ENCODE assay signal across 8 mouse cellular contexts in genomic region chr19:6389803-6390202, GRCm38 (mm10). TPM values are rescaled to one million over a fixed set of nuclear protein-coding genes. Genes with fewer than 3 reads are reported as not detected.
DNase-seq lines count a peak whose midpoint lies in the region; ATAC-seq lines count a peak whose summit lies in the region.

No protein-coding gene starts in this region.

- H3K36me3 ChIP-seq in heart, embryonic 15.5 days = peaks cover 54% of the 10 kb centered on the region
- H3K36me3 ChIP-seq in embryonic facial prominence, embryonic 11.5 days (replicated peaks; ENCODE audit: control insufficient read depth, insufficient read depth, low read depth, low read length) = no peaks in the 10 kb centered on the region
- H3K36me3 ChIP-seq in limb, embryonic 10.5 days = no peaks in the 10 kb centered on the region
- no peaks in the 10 kb centered on the region for H3K36me3 ChIP-seq in midbrain, embryonic 13.5 days

- H3K4me1 ChIP-seq in heart, embryonic 15.5 days (replicated peaks) = peaks cover 29% of the 10 kb centered on the region
- H3K4me1 ChIP-seq in embryonic facial prominence, embryonic 11.5 days (ENCODE audit: control insufficient read depth, insufficient read depth, low read length) = peaks cover 7% of the 10 kb centered on the region
- peaks cover 31% of the 10 kb centered on the region for H3K4me1 ChIP-seq in limb, embryonic 10.5 days
- peaks cover 9% of the 10 kb centered on the region for H3K4me1 ChIP-seq in midbrain, embryonic 13.5 days (replicated peaks)

- H3K27ac ChIP-seq in heart, embryonic 15.5 days = no peak overlapping the region
- H3K27ac ChIP-seq in embryonic facial prominence, embryonic 11.5 days (replicated peaks; ENCODE audit: low read depth, low read length) = no peak overlapping the region
- H3K27ac ChIP-seq in limb, embryonic 10.5 days = peak overlapping the region; percentile 66
- H3K27ac ChIP-seq in midbrain, embryonic 13.5 days = no peak overlapping the region

- WGBS in heart, embryonic 15.5 days = 31% methylated on average over 16 of the region's 16 CpGs
- WGBS in embryonic facial prominence, embryonic 11.5 days = 5% methylated on average over 16 of the region's 16 CpGs
- WGBS in limb, embryonic 10.5 days = 6% methylated on average over 16 of the region's 16 CpGs
- 5% methylated on average over 16 of the region's 16 CpGs for WGBS in midbrain, embryonic 13.5 days

- H3K9me3 ChIP-seq in heart, embryonic 15.5 days (replicated peaks) = no peaks in the 10 kb centered on the region
- H3K9me3 ChIP-seq in embryonic facial prominence, embryonic 11.5 days (replicated peaks; ENCODE audit: control insufficient read depth, low read length) = no peaks in the 10 kb centered on the region
- H3K9me3 ChIP-seq in limb, embryonic 10.5 days (replicated peaks) = no peaks in the 10 kb centered on the region
- H3K9me3 ChIP-seq in midbrain, embryonic 13.5 days = no peaks in the 10 kb centered on the region

- no peak for DNase-seq in heart, postnatal 36 days
- peak; percentile 48 for DNase-seq in embryonic facial prominence, embryonic 11.5 days (ENCODE audit: low spot score)
- no peak for DNase-seq in limb, embryonic 10.5 days (ENCODE audit: low spot score)
- no peak for DNase-seq in frontal cortex, postnatal 14 days (ENCODE audit: low spot score in 2 of 2)
- DNase-seq in left cerebral cortex, adult 11 months (ENCODE audit: low spot score) = no peak
- no peak for DNase-seq in left cerebral cortex, adult 9 months (ENCODE audit: low spot score in 2 of 2)

- H3K27me3 ChIP-seq in heart, embryonic 15.5 days = no peaks in the 10 kb centered on the region
- no peaks in the 10 kb centered on the region for H3K27me3 ChIP-seq in embryonic facial prominence, embryonic 11.5 days (ENCODE audit: control insufficient read depth, insufficient read depth, low read length)
- H3K27me3 ChIP-seq in limb, embryonic 10.5 days (ENCODE audit: low read depth, poor library complexity, severe bottlenecking) = peaks cover 16% of the 10 kb centered on the region
- H3K27me3 ChIP-seq in midbrain, embryonic 13.5 days = peaks cover 4% of the 10 kb centered on the region; the same call in 1 of the 2 replicates

- peak overlapping the region; percentile 35 for H3K4me2 ChIP-seq in heart, embryonic 15.5 days
- H3K4me2 ChIP-seq in embryonic facial prominence, embryonic 11.5 days (ENCODE audit: low read depth, low read length) = peak overlapping the region; percentile 57
- H3K4me2 ChIP-seq in midbrain, embryonic 13.5 days (replicated peaks) = peak overlapping the region; percentile 50

- ATAC-seq in heart, embryonic 15.5 days (replicated peaks; ENCODE audit: insufficient number of reproducible peaks, insufficient read depth, low FRiP score, low read depth) = no peak
- ATAC-seq in embryonic facial prominence, embryonic 11.5 days (replicated peaks; ENCODE audit: insufficient number of reproducible peaks, low FRiP score, low TSS enrichment, low read depth) = peak; percentile 47; the same call in 1 of the 2 replicates
- ATAC-seq in midbrain, embryonic 13.5 days = peak; percentile 35; the same call in 1 of the 2 replicates

- intact Hi-C loops in heart, postnatal 36 days (cut with DNase I) = no loop called here

- peak overlapping the region; percentile 4; the same call in 1 of the 2 replicates for H3K4me3 ChIP-seq in heart, embryonic 15.5 days
- H3K4me3 ChIP-seq in embryonic facial prominence, embryonic 11.5 days (ENCODE audit: low read depth, low read length) = peak overlapping the region; percentile 21; the same call in 1 of the 2 replicates
- H3K4me3 ChIP-seq in limb, embryonic 10.5 days = peak overlapping the region; percentile 53
- H3K4me3 ChIP-seq in midbrain, embryonic 13.5 days (replicated peaks) = peak overlapping the region; percentile 24

- H3K9ac ChIP-seq in heart, embryonic 15.5 days = no peak overlapping the region
- peak overlapping the region; percentile 44 for H3K9ac ChIP-seq in embryonic facial prominence, embryonic 11.5 days (replicated peaks; ENCODE audit: low read length)
- peak overlapping the region; percentile 44 for H3K9ac ChIP-seq in midbrain, embryonic 13.5 days (replicated peaks)

RNA-seq across cellular contexts. Expression of gene Pygm, which starts 5.6 kb away (rescaled TPM):
- 282 and 297 TPM in 2 replicates for polyA plus RNA-seq in heart, embryonic 15.5 days (2015; fragmentation: Nextera tagmentation; extraction: Ambion mirVana)
- total RNA-seq in heart, postnatal 36 days (2021) = 1,000 to 10,000 TPM; 1,171 to 1,191 TPM
- 1.4 and 2.8 TPM in 2 replicates for polyA plus RNA-seq in embryonic facial prominence, embryonic 11.5 days (2014; fragmentation: Nextera tagmentation; extraction: Ambion mirVana)
- 2.5 and 3.0 TPM in 2 replicates for polyA plus RNA-seq in limb, embryonic 10.5 days (2016; fragmentation: Nextera tagmentation; extraction: Ambion mirVana)
- polyA plus RNA-seq in midbrain, embryonic 13.5 days (2015; fragmentation: Nextera tagmentation; extraction: Ambion mirVana) = 1.9 and 2.2 TPM in 2 replicates

RNA-seq across cellular contexts. Expression of gene Rasgrp2, which starts 9.3 kb away (rescaled TPM):
- 54.8 TPM in 2 replicates for polyA plus RNA-seq in heart, embryonic 15.5 days (2015; fragmentation: Nextera tagmentation; extraction: Ambion mirVana)
- total RNA-seq in heart, postnatal 36 days (2021) = 10 to 100 TPM; 38.8 to 57.2 TPM
- polyA plus RNA-seq in embryonic facial prominence, embryonic 11.5 days (2014; fragmentation: Nextera tagmentation; extraction: Ambion mirVana) = 15.6 and 17.2 TPM in 2 replicates
- 14.6 and 16.7 TPM in 2 replicates for polyA plus RNA-seq in limb, embryonic 10.5 days (2016; fragmentation: Nextera tagmentation; extraction: Ambion mirVana)
- 28.5 and 29.6 TPM in 2 replicates for polyA plus RNA-seq in midbrain, embryonic 13.5 days (2015; fragmentation: Nextera tagmentation; extraction: Ambion mirVana)

RNA-seq across cellular contexts. Expression of gene Sf1, which starts 26.3 kb away (rescaled TPM):
- 79.0 and 98.4 TPM in 2 replicates for polyA plus RNA-seq in heart, embryonic 15.5 days (2015; fragmentation: Nextera tagmentation; extraction: Ambion mirVana)
- total RNA-seq in heart, postnatal 36 days (2021) = 100 to 1,000 TPM in 1 of 2 experiments, 10 to 100 TPM in 1; 89.4 to 101 TPM
- polyA plus RNA-seq in embryonic facial prominence, embryonic 11.5 days (2014; fragmentation: Nextera tagmentation; extraction: Ambion mirVana) = 157 and 172 TPM in 2 replicates
- 193 and 206 TPM in 2 replicates for polyA plus RNA-seq in limb, embryonic 10.5 days (2016; fragmentation: Nextera tagmentation; extraction: Ambion mirVana)
- 120 and 128 TPM in 2 replicates for polyA plus RNA-seq in midbrain, embryonic 13.5 days (2015; fragmentation: Nextera tagmentation; extraction: Ambion mirVana)

RNA-seq across cellular contexts. Expression of gene Nrxn2, which starts 28.7 kb away (rescaled TPM):
- polyA plus RNA-seq in heart, embryonic 15.5 days (2015; fragmentation: Nextera tagmentation; extraction: Ambion mirVana) = 0.47 and 0.60 TPM in 2 replicates
- 1 to 10 TPM; 3.9 to 4.5 TPM for total RNA-seq in heart, postnatal 36 days (2021)
- 4.1 and 5.0 TPM in 2 replicates for polyA plus RNA-seq in embryonic facial prominence, embryonic 11.5 days (2014; fragmentation: Nextera tagmentation; extraction: Ambion mirVana)
- polyA plus RNA-seq in limb, embryonic 10.5 days (2016; fragmentation: Nextera tagmentation; extraction: Ambion mirVana) = 0.78 and 1.5 TPM in 2 replicates
- 20.7 and 24.3 TPM in 2 replicates for polyA plus RNA-seq in midbrain, embryonic 13.5 days (2015; fragmentation: Nextera tagmentation; extraction: Ambion mirVana)

RNA-seq across cellular contexts. Expression of gene Map4k2, which starts 48.9 kb away (rescaled TPM):
- 12.6 and 17.9 TPM in 2 replicates for polyA plus RNA-seq in heart, embryonic 15.5 days (2015; fragmentation: Nextera tagmentation; extraction: Ambion mirVana)
- total RNA-seq in heart, postnatal 36 days (2021) = 10 to 100 TPM; 36.4 to 56.7 TPM
- polyA plus RNA-seq in embryonic facial prominence, embryonic 11.5 days (2014; fragmentation: Nextera tagmentation; extraction: Ambion mirVana) = 5.6 and 6.4 TPM in 2 replicates
- polyA plus RNA-seq in limb, embryonic 10.5 days (2016; fragmentation: Nextera tagmentation; extraction: Ambion mirVana) = 10.4 and 15.2 TPM in 2 replicates
- 13.6 and 17.1 TPM in 2 replicates for polyA plus RNA-seq in midbrain, embryonic 13.5 days (2015; fragmentation: Nextera tagmentation; extraction: Ambion mirVana)

Comparison
In these comparisons a context has a peak if more than half of its experiments do, and no peak if none do; other contexts are left out.
1. RNA of gene Pygm, which starts 5.6 kb away (polyA plus RNA-seq): 282 to 297 TPM in heart, embryonic 15.5 days; 1.4 to 2.8 TPM in embryonic facial prominence, embryonic 11.5 days, 2.5 to 3.0 TPM in limb, embryonic 10.5 days and 1.9 to 2.2 TPM in midbrain, embryonic 13.5 days; every median in the first group is over 10 times any median in the second.
2. Peak in every context shown above with its lines, with median percentiles within 50 percentile points of each other: H3K4me2 ChIP-seq and H3K4me3 ChIP-seq.